Mouse (Mus musculus) adrenal gland, postnatal 10 days (tissue): ENCODE results near the gene Canx. TPM values are rescaled to one million over a fixed set of nuclear protein-coding genes. Genes with fewer than 3 reads are reported as not detected.

Experiments used
- DNase-seq: peaks from one replicate; pipeline ENCODE4 v3.0.0; 2021; ENCODE audit warnings: mixed read lengths
- microRNA-seq: library from miRNA; unstranded; fragments of <30 nt; microRNA quantifications from one replicate; pipeline ENCODE4 v1.2.0, GENCODE M21; 2021
- total RNA-seq, 2 experiments: library from RNA; stranded (reverse); gene quantifications; 2 replicates each; pipeline ENCODE4 v1.2.3; 2021

Canx gene
- total RNA-seq, 2 experiments from 2014 or later = 304 to 310 TPM

DNA sequence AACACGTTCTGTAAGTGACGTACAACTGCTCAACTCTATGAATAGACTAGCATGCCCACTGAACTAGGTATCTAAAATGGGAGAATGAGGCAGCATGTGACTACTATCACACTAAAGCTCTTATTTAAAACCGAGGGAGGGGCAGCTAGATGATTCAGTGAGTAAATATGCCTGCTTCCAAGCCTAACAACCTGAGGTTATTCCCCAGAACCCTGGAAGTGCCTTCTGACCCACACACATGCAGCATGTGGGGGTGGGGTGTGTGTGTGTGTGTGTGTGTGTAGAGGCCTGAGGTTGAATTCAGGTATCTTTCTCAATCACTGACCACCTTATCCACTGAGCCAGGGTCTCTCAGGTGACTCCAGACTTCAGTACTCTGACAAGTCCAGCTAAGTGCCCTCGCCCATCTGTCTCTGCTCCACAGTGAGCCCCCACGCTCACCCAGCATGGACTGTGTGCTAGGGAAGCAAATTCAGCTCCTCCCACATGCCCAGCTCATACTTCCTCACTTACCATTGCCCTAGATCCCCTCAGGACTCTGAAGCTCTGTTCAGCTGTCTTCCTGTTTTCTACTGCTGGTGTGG, 49.8 kb downstream of the Canx start:
- no peak for DNase-seq

DNA sequence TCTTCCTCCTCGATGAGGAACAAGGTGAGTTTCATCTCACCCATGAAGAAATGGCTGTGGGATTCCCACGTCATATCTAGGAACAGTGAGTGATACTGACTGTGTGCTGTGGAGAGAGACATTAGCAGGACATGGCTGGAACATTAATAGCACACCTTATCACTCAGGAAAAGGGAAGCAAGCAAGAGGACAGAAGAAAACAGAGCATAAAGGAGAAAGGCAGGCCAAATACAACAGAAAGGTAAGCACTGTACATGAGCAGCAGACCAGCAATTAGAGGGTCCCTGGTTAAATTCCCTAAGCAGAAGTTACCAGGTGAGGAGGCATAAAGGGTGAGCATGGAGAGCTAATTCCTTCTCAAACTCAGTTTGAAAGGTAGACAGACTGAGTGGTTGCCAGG, 50.4 kb downstream of the Canx start:
- no peak for DNase-seq

- DNase-seq = no peak
These were observed 52.7 kb downstream of the Canx start for GRCm38 (mm10) chr11:50272819-50273218.

DNA sequence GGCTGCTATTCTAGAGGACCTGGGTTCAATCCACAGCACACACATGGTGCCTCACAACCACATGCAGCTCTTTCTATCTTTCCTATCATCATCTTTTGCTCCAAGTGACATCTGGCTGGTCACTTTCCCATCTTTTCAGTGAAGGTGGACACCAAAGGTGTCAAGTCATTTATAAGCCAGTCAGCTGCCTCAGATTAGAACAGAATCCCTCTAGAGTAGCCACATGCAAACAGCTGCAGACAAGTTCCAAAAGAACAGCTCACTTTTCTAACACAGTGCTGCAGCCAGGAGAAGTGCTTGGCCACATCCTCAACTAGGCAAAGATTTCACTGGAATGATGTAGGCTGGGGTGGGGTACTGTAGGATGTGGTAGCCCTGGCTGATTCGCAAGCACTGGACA, 55.6 kb downstream of the Canx start:
- DNase-seq = no peak

- DNase-seq = peak; percentile 48
These were observed 56.3 kb downstream of the Canx start for GRCm38 (mm10) chr11:50269163-50269562.

DNA sequence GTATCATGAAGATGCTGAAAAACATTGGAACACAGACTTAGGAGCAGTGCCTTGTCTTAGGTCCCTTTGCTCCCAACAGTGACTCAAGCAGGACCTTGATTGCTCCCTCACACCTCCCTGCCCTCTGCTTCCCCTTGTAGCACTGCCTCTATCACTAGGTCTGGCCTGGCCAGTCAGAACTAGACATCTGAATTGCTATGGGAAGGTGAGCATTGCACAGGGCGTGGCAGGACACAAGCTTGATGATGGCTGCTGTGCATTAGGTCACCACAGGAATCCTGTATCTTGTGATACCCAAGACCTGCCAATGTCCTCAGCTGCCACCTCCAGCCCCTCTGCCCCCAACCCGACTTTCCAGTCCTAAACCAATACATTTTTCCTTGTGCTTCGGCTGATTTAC, 58.5 kb downstream of the Canx start:
- DNase-seq = no peak

- no peak for DNase-seq
These were observed 59.5 kb downstream of the Canx start for GRCm38 (mm10) chr11:50265931-50266330.

DNA sequence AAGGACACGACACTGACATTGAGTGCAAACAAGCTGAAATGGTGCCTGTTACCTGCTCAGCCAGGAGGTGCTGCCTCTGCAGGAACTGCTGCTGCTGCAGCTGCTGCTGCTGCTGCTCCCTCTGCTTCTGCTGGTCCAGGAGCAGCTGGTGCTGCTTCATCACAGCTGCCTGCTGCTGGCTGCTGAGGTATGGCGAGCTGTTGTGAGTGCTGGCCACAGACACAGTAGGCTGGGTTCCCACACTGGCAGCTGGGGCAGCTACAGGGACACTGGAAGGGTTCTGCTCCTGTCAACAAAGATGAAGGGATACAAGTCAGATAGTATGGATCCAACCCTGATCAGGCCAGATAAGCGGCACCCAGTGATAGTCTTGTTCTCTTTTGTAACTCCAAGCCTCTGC, 62.3 kb downstream of the Canx start:
- DNase-seq = no peak

DNA sequence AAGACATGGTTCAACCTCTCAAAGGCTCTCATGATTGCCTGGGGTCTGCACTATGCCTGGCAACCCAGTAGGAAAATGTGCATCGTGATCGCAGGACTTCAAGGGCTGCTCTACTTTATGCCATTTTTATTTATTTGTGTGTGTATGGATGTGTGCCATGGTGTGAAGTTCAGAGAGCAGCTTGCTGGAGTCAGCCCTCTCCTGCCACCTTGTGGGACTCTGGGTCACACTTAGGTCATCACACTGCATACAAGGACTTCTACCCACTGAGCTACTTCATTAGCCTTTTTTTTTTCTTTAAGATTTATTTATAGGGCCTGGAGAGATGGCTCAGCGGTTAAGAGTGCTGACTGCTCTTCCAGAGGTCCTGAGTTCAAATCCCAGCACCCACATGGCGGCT, 63.5 kb downstream of the Canx start:
- peak; percentile 46 for DNase-seq

GRCm38 (mm10) chr11:50258310-50258709, 67.2 kb downstream of the Canx start:
- DNase-seq = no peak

- no peak for DNase-seq
These were observed 68.9 kb downstream of the Canx start for GRCm38 (mm10) chr11:50256615-50257014.

- DNase-seq = no peak
These were observed 71.4 kb downstream of the Canx start for GRCm38 (mm10) chr11:50254010-50254580.

GRCm38 (mm10) chr11:50253393-50253792, 72.1 kb downstream of the Canx start:
- DNase-seq = no peak

GRCm38 (mm10) chr11:50252684-50253265, 72.7 kb downstream of the Canx start:
- no peak for DNase-seq

- DNase-seq = no peak
These were observed 73.3 kb downstream of the Canx start for GRCm38 (mm10) chr11:50252166-50252565.

DNA sequence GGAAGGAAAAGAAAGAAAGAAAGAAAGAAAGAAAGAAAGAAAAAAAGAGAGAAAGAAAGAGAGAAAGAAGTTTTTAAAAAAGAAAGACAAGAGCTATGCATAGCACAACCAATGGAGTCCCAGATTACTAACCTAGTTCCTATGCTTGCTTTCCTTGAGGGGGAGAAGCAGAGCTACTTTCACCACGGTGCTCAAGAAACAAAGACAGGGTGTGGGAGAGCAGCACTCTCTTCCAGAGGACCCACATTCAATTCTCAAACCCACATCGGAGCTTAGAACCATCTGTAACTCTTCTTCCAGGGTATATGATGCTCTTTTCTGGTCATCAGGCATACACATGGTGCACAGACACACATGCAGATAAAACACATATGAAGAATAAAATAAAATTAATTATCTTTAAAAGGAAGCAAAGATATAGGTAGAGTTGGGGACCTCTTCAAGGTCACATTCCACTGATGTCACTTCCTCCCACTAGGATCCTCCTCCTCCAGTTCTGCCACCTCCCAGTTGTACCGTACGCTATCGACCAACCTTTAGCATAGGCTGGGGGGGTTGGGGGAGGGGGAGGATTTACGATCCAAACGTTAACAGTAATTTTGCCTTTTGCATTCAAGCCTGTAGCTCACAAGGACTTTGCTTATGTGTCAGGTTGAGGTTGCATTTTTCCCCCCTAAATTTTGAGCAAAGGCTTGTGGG, 76.9 kb downstream of the Canx start:
- no peak for DNase-seq

GRCm38 (mm10) chr11:50245269-50245668, 80.2 kb downstream of the Canx start:
- no peak for DNase-seq

Small RNAs within 50 kb of the gene (microRNA-seq; reads per million reads assigned to microRNA genes)
- not detected for gene Mir804

Other genes starting within 250 kb of the Canx start
- 10 to 100 TPM; 65.2 to 76.3 TPM for gene Tbc1d9b, start 194.3 kb downstream of the Canx start, total RNA-seq
- 10 to 100 TPM; 12.1 to 17.9 TPM for gene Mrnip, start 151.2 kb downstream of the Canx start, total RNA-seq
- 100 to 1,000 TPM; 321 to 332 TPM for gene Sqstm1, start 114.8 kb downstream of the Canx start, total RNA-seq
- 100 to 1,000 TPM; 118 to 141 TPM for gene Mgat4b, start 114.8 kb downstream of the Canx start, total RNA-seq
- 10 to 100 TPM; 10.1 to 12.6 TPM for gene Ltc4s, start 87.1 kb downstream of the Canx start, total RNA-seq
- 10 to 100 TPM; 24.4 to 25.2 TPM for gene Maml1, start 33.4 kb downstream of the Canx start, total RNA-seq
- gene Cby3, start 28.8 kb upstream of the Canx start, total RNA-seq = not detected
- 100 to 1,000 TPM; 205 to 288 TPM for gene Hnrnph1, start 51.3 kb upstream of the Canx start, total RNA-seq
- 10 to 100 TPM; 24.0 to 25.3 TPM for gene Rufy1, start 105.5 kb upstream of the Canx start, total RNA-seq